Mouse (Mus musculus): ENCODE results near the gene Ddx52. TPM values are rescaled to one million over a fixed set of nuclear protein-coding genes. Genes with fewer than 3 reads are reported as not detected.

Gene Ddx52
- polyA plus RNA-seq, 1 experiment from 2014 or later: 60.5 TPM

DNA sequence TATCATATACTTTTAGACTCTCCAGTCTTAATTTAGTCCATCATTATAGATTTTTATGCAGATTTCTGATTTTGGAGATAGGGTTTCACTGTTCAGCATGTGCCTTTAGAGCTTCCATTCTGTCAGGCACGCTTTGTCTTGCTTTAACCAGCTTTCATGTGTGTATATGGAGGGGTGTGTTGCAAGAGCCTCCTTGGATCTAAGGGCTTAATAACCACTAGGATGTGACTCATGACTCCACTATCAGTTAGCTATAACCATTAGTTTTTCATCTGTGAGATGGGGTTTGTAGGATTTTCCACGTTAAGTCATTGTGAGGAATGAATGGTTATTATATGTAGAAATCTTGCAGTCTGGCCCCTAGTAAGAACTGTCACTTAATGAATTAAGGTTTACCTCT, 15.0 kb downstream of the Ddx52 start:
- ATAC-seq (replicated peaks; ENCODE audit: insufficient number of reproducible peaks, low FRiP score, low TSS enrichment, low read depth) (no peak), DNase-seq (ENCODE audit: low spot score) (no peak)
- Histone ChIP-seq H3K27me3 (ENCODE audit: control insufficient read depth, insufficient read depth, low read length) (no peaks in the 10 kb centered on the region), H3K9me3 (replicated peaks; ENCODE audit: control insufficient read depth, low read length) (no peaks in the 10 kb centered on the region), H3K27ac (replicated peaks; ENCODE audit: low read depth, low read length) (no peak overlapping the region), H3K9ac (replicated peaks; ENCODE audit: low read length) (no peak overlapping the region), H3K4me1 (ENCODE audit: control insufficient read depth, insufficient read depth, low read length) (no peaks in the 10 kb centered on the region), H3K4me2 (ENCODE audit: low read depth, low read length) (no peak overlapping the region), H3K4me3 (ENCODE audit: low read depth, low read length) (no peak overlapping the region), H3K36me3 (replicated peaks; ENCODE audit: control insufficient read depth, insufficient read depth, low read depth, low read length) (peaks cover 5% of the 10 kb centered on the region)
- WGBS: 94% methylated on average over 2 of the region's 2 CpGs

DNA sequence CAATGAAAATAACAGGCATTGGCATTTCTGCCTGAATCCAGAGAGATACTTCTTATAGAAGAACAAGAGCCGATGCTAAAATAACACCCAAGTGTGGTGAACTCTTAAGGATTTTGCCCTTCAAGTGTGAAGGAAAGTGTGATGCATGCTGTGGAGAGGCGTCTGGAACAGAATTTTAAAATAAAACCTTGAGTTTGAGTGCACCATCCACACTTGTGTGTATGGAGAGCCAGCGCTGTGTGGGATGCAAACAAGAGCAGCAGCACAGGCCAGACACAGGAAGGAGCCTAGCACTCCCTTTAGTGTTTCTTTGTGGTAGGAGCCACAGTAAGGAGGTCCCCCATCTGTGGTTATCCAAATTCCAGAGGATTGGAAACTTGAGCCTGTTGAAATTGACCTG, 20.1 kb downstream of the Ddx52 start:
- WGBS: 92% methylated on average over 3 of the region's 3 CpGs
- H3K27me3 ChIP-seq (ENCODE audit: control insufficient read depth, insufficient read depth, low read length): no peaks in the 10 kb centered on the region
- DNase-seq (ENCODE audit: low spot score): no peak
- H3K36me3 ChIP-seq (replicated peaks; ENCODE audit: control insufficient read depth, insufficient read depth, low read depth, low read length): peaks cover 4% of the 10 kb centered on the region
- no peak overlapping the region for H3K27ac ChIP-seq (replicated peaks; ENCODE audit: low read depth, low read length)
- no peaks in the 10 kb centered on the region for H3K9me3 ChIP-seq (replicated peaks; ENCODE audit: control insufficient read depth, low read length)
- H3K4me3 ChIP-seq (ENCODE audit: low read depth, low read length): no peak overlapping the region
- no peak for ATAC-seq (replicated peaks; ENCODE audit: insufficient number of reproducible peaks, low FRiP score, low TSS enrichment, low read depth)
- H3K4me1 ChIP-seq (ENCODE audit: control insufficient read depth, insufficient read depth, low read length): no peaks in the 10 kb centered on the region
- H3K4me2 ChIP-seq (ENCODE audit: low read depth, low read length): no peak overlapping the region
- no peak overlapping the region for H3K9ac ChIP-seq (replicated peaks; ENCODE audit: low read length)

GRCm38 (mm10) chr11:83963991-83964921, 22.4 kb downstream of the Ddx52 start, which contains the start of gene Synrg:
Gene Synrg (plus strand): TSS chr11:83964428.
- peak; percentile 90 for DNase-seq (ENCODE audit: low spot score)
- 1% methylated on average over 64 of the region's 76 CpGs for WGBS
- Histone ChIP-seq H3K36me3 (replicated peaks; ENCODE audit: control insufficient read depth, insufficient read depth, low read depth, low read length) (peaks cover 4% of the 10 kb centered on the region; the same call in 1 of the 2 replicates), H3K4me1 (ENCODE audit: control insufficient read depth, insufficient read depth, low read length) (no peaks in the 10 kb centered on the region), H3K27me3 (ENCODE audit: control insufficient read depth, insufficient read depth, low read length) (no peaks in the 10 kb centered on the region), H3K4me3 (ENCODE audit: low read depth, low read length) (peak within 1 kb of the TSS; percentile 64), H3K27ac (replicated peaks; ENCODE audit: low read depth, low read length) (peak within 1 kb of the TSS; percentile 56; the same call in 1 of the 2 replicates), H3K9me3 (replicated peaks; ENCODE audit: control insufficient read depth, low read length) (no peaks in the 10 kb centered on the region), H3K9ac (replicated peaks; ENCODE audit: low read length) (peak within 1 kb of the TSS; percentile 78), H3K4me2 (ENCODE audit: low read depth, low read length) (peak within 1 kb of the TSS; percentile 59)
- ATAC-seq (replicated peaks; ENCODE audit: insufficient number of reproducible peaks, low FRiP score, low TSS enrichment, low read depth): peak; percentile 86

DNA sequence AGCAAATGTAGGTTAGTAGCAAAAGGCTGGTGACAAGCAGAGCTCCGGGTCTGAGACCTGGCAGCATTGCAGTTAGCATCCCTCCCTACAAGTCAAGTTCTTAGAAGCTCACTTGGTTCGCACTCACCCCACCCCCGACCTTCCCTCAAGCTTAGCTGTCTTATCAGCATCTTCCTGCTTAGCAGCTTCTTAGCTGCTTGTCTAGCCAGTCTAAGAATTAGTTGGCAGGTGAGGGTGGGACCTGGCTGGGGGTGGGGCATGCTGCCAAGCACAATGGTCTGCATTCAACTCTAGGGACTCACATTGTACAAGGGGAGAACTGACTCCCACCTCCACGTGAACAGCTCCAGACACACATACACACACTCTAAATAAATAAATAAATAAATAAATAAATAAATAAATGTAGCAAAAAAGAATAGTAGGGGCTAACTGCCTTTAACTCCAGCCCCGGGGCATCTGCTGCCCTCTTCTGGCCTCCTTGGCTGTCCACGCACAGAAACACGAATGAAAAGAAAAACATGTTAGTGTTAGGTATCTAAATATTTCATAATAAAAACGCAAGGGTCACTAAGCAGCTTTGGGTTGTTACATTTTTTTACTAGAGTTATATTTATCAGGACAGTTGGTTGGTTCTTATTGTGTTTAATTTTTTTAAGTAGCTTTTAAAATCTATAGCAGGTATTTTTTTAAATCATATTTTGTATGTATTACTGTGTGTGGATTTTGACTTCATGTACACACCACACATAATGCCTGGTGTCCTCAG, 25.8 kb downstream of the Ddx52 start:
- Histone ChIP-seq H3K27ac (replicated peaks; ENCODE audit: low read depth, low read length) (no peak overlapping the region), H3K4me2 (ENCODE audit: low read depth, low read length) (no peak overlapping the region), H3K27me3 (ENCODE audit: control insufficient read depth, insufficient read depth, low read length) (no peaks in the 10 kb centered on the region), H3K4me1 (ENCODE audit: control insufficient read depth, insufficient read depth, low read length) (no peaks in the 10 kb centered on the region), H3K4me3 (ENCODE audit: low read depth, low read length) (no peak overlapping the region), H3K9ac (replicated peaks; ENCODE audit: low read length) (no peak overlapping the region), H3K9me3 (replicated peaks; ENCODE audit: control insufficient read depth, low read length) (no peaks in the 10 kb centered on the region), H3K36me3 (replicated peaks; ENCODE audit: control insufficient read depth, insufficient read depth, low read depth, low read length) (peaks cover 2% of the 10 kb centered on the region; the same call in 1 of the 2 replicates)
- no peak for DNase-seq (ENCODE audit: low spot score)
- 44% methylated on average over 8 of the region's 8 CpGs for WGBS
- ATAC-seq (replicated peaks; ENCODE audit: insufficient number of reproducible peaks, low FRiP score, low TSS enrichment, low read depth): no peak

DNA sequence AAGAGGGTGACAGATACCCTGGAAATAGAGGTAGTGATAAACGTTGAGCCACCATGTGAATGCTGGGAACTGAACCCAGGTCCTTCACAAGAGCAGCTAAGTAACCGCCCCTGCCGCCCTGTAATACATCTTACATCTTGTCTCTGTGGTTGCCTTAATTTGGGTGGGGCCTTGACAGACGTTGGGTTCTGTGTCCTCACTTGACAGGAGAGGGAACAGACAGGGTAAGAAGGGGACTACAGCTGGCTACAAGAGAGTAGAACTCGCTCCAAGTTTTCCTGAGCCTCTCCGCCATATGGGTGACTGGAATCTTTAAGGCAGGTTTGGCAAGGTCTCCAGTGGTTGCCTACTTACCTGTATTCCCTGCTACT, 26.3 kb downstream of the Ddx52 start:
- Histone ChIP-seq H3K9ac (replicated peaks; ENCODE audit: low read length) (no peak overlapping the region), H3K27me3 (ENCODE audit: control insufficient read depth, insufficient read depth, low read length) (no peaks in the 10 kb centered on the region), H3K27ac (replicated peaks; ENCODE audit: low read depth, low read length) (no peak overlapping the region), H3K9me3 (replicated peaks; ENCODE audit: control insufficient read depth, low read length) (no peaks in the 10 kb centered on the region), H3K4me1 (ENCODE audit: control insufficient read depth, insufficient read depth, low read length) (no peaks in the 10 kb centered on the region), H3K4me3 (ENCODE audit: low read depth, low read length) (no peak overlapping the region), H3K4me2 (ENCODE audit: low read depth, low read length) (no peak overlapping the region), H3K36me3 (replicated peaks; ENCODE audit: control insufficient read depth, insufficient read depth, low read depth, low read length) (no peaks in the 10 kb centered on the region)
- ATAC-seq (replicated peaks; ENCODE audit: insufficient number of reproducible peaks, low FRiP score, low TSS enrichment, low read depth) (no peak), DNase-seq (ENCODE audit: low spot score) (no peak)
- 77% methylated on average over 6 of the region's 6 CpGs for WGBS

GRCm38 (mm10) chr11:83969040-83969439, 27.2 kb downstream of the Ddx52 start:
- ATAC-seq (replicated peaks; ENCODE audit: insufficient number of reproducible peaks, low FRiP score, low TSS enrichment, low read depth): no peak
- H3K36me3 ChIP-seq (replicated peaks; ENCODE audit: control insufficient read depth, insufficient read depth, low read depth, low read length): no peaks in the 10 kb centered on the region

DNA sequence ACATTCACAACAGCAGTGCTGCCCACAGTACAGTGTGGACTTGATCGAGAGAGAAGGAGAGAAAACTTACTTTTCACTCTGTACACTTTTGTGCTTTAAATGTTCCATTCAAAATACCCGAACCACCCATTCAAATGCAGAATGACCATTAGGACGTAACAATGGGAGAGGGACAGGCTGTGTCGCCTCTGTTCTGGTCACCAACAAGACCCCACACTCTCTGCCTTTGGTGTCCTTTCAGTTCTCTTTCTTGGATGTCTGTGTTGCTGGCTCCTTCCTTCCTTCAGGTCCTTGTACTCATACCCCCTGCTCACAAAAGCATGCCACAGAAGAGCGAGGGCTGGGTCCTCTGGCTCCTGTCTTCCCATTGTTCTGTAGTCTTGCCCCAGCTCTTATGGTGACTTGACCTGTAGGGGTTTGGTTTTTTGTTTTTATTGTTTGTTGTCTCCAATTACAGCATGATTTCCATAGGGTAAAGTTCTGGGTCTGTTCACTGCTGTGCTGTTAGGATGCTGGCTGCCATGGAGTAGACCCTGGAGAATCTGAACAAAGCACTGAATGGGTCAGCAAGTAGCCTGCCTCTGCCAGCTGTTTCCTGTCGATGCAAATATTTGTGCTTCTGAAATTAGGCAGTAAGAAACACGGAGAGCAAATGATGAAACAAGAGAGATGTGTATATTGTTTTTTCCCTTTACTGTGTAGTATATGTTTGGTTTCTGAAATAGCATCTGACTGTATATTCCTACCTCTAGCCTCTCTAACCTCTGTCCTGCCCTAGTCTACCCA, 32.9 kb downstream of the Ddx52 start:
- Histone ChIP-seq H3K9me3 (replicated peaks; ENCODE audit: control insufficient read depth, low read length) (no peaks in the 10 kb centered on the region), H3K27ac (replicated peaks; ENCODE audit: low read depth, low read length) (no peak overlapping the region), H3K27me3 (ENCODE audit: control insufficient read depth, insufficient read depth, low read length) (no peaks in the 10 kb centered on the region), H3K4me2 (ENCODE audit: low read depth, low read length) (no peak overlapping the region), H3K4me3 (ENCODE audit: low read depth, low read length) (no peak overlapping the region), H3K9ac (replicated peaks; ENCODE audit: low read length) (no peak overlapping the region), H3K36me3 (replicated peaks; ENCODE audit: control insufficient read depth, insufficient read depth, low read depth, low read length) (no peaks in the 10 kb centered on the region), H3K4me1 (ENCODE audit: control insufficient read depth, insufficient read depth, low read length) (no peaks in the 10 kb centered on the region)
- WGBS: 57% methylated on average over 7 of the region's 7 CpGs
- ATAC-seq (replicated peaks; ENCODE audit: insufficient number of reproducible peaks, low FRiP score, low TSS enrichment, low read depth) (no peak), DNase-seq (ENCODE audit: low spot score) (no peak)

More at GRCm38 (mm10) chr11:83969040-83969439, 27.2 kb downstream of the Ddx52 start:
- H3K27me3 ChIP-seq (ENCODE audit: control insufficient read depth, insufficient read depth, low read length): no peaks in the 10 kb centered on the region
- no peak for DNase-seq (ENCODE audit: low spot score)
- WGBS: 89% methylated on average over 3 of the region's 3 CpGs
- H3K4me3 ChIP-seq (ENCODE audit: low read depth, low read length): no peak overlapping the region
- no peaks in the 10 kb centered on the region for H3K9me3 ChIP-seq (replicated peaks; ENCODE audit: control insufficient read depth, low read length)
- no peak overlapping the region for H3K9ac ChIP-seq (replicated peaks; ENCODE audit: low read length)
- no peaks in the 10 kb centered on the region for H3K4me1 ChIP-seq (ENCODE audit: control insufficient read depth, insufficient read depth, low read length)
- no peak overlapping the region for H3K4me2 ChIP-seq (ENCODE audit: low read depth, low read length)
- no peak overlapping the region for H3K27ac ChIP-seq (replicated peaks; ENCODE audit: low read depth, low read length)

All from embryonic facial prominence, embryonic 11.5 days (tissue).